Mouse (Mus musculus): ENCODE results near the gene 1810049J17Rik. TPM values are rescaled to one million over a fixed set of nuclear protein-coding genes. Genes with fewer than 3 reads are reported as not detected.

The 1810049J17Rik gene
- total and polyA plus RNA-seq, 3 experiments: 23.9 TPM; not detected in 2

GRCm38 (mm10) chr15:12355907-12356306, 34.2 kb upstream of the 1810049J17Rik start:
- Histone ChIP-seq H3K27me3 (ENCODE audit: control insufficient read depth in 1 of 2, insufficient read depth in 2 of 2, low read length in 2 of 2) (no peaks in the 10 kb centered on the region), H3K4me1 (ENCODE audit: control insufficient read depth in 1 of 2, insufficient read depth in 2 of 2, low read length in 2 of 2) (peaks cover 0 to 2% of the 10 kb centered on the region in 2 experiments; a peak in 1 of 4 replicates), H3K36me3 (ENCODE audit: control insufficient read depth in 1 of 2, insufficient read depth in 2 of 2, low read length in 2 of 2) (peaks cover 4 to 17% of the 10 kb centered on the region in 2 experiments), H3K9ac (ENCODE audit: control insufficient read depth, low read depth, low read length, poor library complexity, severe bottlenecking) (no peak overlapping the region), H3K79me2 (ENCODE audit: control insufficient read depth, insufficient read depth, low read length, poor library complexity) (0 out of 2 replicates have a peak, but pooled peaks cover 2% of the 10 kb centered on the region), H3K27ac (ENCODE audit: control insufficient read depth, low read depth, low read length) (no peak overlapping the region), H3K9me3 (replicated peaks; ENCODE audit: insufficient read depth, low read length) (no peaks in the 10 kb centered on the region), H3K4me3 (ENCODE audit: control insufficient read depth in 1 of 2, insufficient read depth in 1 of 2, low read depth in 2 of 2, low read length in 2 of 2) (no peak overlapping the region)
- DNase-seq (ENCODE audit: low read depth, low spot score): peak; percentile 23
- TF ChIP-seq RAD21 (IDR thresholded peaks at IDR 0.05; ENCODE audit: low read depth, low read length) (no peak), POLR2AphosphoS5 (IDR thresholded peaks at IDR 0.05; ENCODE audit: borderline replicate concordance, low read depth, low read length) (no peak), MXI1 (IDR thresholded peaks at IDR 0.05; ENCODE audit: low read depth, low read length) (no peak), TAL1 (IDR thresholded peaks at IDR 0.05; ENCODE audit: low read length) (no peak), SIN3A (IDR thresholded peaks at IDR 0.05; ENCODE audit: low read length) (no peak), ZC3H11A (IDR thresholded peaks at IDR 0.05; ENCODE audit: low read depth, low read length) (no peak), MAZ (IDR thresholded peaks at IDR 0.05; ENCODE audit: low read depth, low read length) (no peak), USF1 (IDR thresholded peaks at IDR 0.05; ENCODE audit: low read depth, low read length) (no peak), NELFE (IDR thresholded peaks at IDR 0.05; ENCODE audit: low read depth, low read length) (no peak), ELF1 (IDR thresholded peaks at IDR 0.05; ENCODE audit: low read depth, low read length) (no peak), CHD2 (IDR thresholded peaks at IDR 0.05; ENCODE audit: low read length) (no peak), ZNF384 (IDR thresholded peaks at IDR 0.05; ENCODE audit: low read depth, low read length) (no peak), ZKSCAN1 (IDR thresholded peaks at IDR 0.05; ENCODE audit: low read depth, low read length) (no peak)

GRCm38 (mm10) chr15:12355261-12355660, 33.6 kb upstream of the 1810049J17Rik start:
- Histone ChIP-seq H3K36me3 (ENCODE audit: control insufficient read depth in 1 of 2, insufficient read depth in 2 of 2, low read length in 2 of 2) (peaks cover 4 to 23% of the 10 kb centered on the region in 2 experiments), H3K4me3 (ENCODE audit: control insufficient read depth in 1 of 2, insufficient read depth in 1 of 2, low read depth in 2 of 2, low read length in 2 of 2) (no peak overlapping the region), H3K9ac (ENCODE audit: control insufficient read depth, low read depth, low read length, poor library complexity, severe bottlenecking) (no peak overlapping the region)

More at GRCm38 (mm10) chr15:12355261-12355660, 33.6 kb upstream of the 1810049J17Rik start:
- H3K27ac ChIP-seq (ENCODE audit: control insufficient read depth, low read depth, low read length): no peak overlapping the region
- H3K79me2 ChIP-seq (ENCODE audit: control insufficient read depth, insufficient read depth, low read length, poor library complexity): 0 out of 2 replicates have a peak, but pooled peaks cover 2% of the 10 kb centered on the region
- TF ChIP-seq SIN3A (IDR thresholded peaks at IDR 0.05; ENCODE audit: low read length): no peak
- TF ChIP-seq USF1 (IDR thresholded peaks at IDR 0.05; ENCODE audit: low read depth, low read length): no peak
- no peak; the same call in 1 of the 2 replicates for TF ChIP-seq POLR2AphosphoS2 (IDR thresholded peaks at IDR 0.05; ENCODE audit: low read length)
- TF ChIP-seq ZMIZ1 (IDR thresholded peaks at IDR 0.05; ENCODE audit: low read depth, low read length): no peak
- TF ChIP-seq ETS1 (IDR thresholded peaks at IDR 0.05; ENCODE audit: low read depth, low read length): no peak
- TF ChIP-seq NRF1 (IDR thresholded peaks at IDR 0.05; ENCODE audit: insufficient read depth, low read depth, low read length, poor library complexity, severe bottlenecking): no peak
- TF ChIP-seq SMC3 (IDR thresholded peaks at IDR 0.05; ENCODE audit: low read depth, low read length): no peak
- TF ChIP-seq MYB (IDR thresholded peaks at IDR 0.05; ENCODE audit: low read depth, low read length): no peak
- TF ChIP-seq EP300 (IDR thresholded peaks at IDR 0.05; ENCODE audit: low read depth in 1 of 2, low read length in 2 of 2): no peak
- no peak for TF ChIP-seq MAFK (IDR thresholded peaks at IDR 0.05; ENCODE audit: borderline replicate concordance, low read depth, low read length)
- TF ChIP-seq MYC (IDR thresholded peaks at IDR 0.05; ENCODE audit: low read depth, low read length): no peak
- no peak for TF ChIP-seq MXI1 (IDR thresholded peaks at IDR 0.05; ENCODE audit: low read depth, low read length)
- H3K4me1 ChIP-seq (ENCODE audit: control insufficient read depth in 1 of 2, insufficient read depth in 2 of 2, low read length in 2 of 2): peaks cover 0 to 2% of the 10 kb centered on the region in 2 experiments; a peak in 1 of 4 replicates
- H3K27me3 ChIP-seq (ENCODE audit: control insufficient read depth in 1 of 2, insufficient read depth in 2 of 2, low read length in 2 of 2): no peaks in the 10 kb centered on the region
- no peak for DNase-seq (ENCODE audit: low read depth, low spot score)
- H3K9me3 ChIP-seq (replicated peaks; ENCODE audit: insufficient read depth, low read length): no peaks in the 10 kb centered on the region

Data from MEL (cell line).